Mouse (Mus musculus) intestine, embryonic 15.5 days (tissue): ENCODE data around the gene Josd1. TPM values are rescaled to one million over a fixed set of nuclear protein-coding genes. Genes with fewer than 3 reads are reported as not detected.

Experiments used
- ATAC-seq: fragments of 200-750 bp; cut with Nextera tagmentation; 2 replicates; pipeline ENCODE4 v1.8.0; 2017; ENCODE audit warnings: moderate TSS enrichment, moderate library complexity
- H3K27ac ChIP-seq: fragments of 300-500 bp; sonication (generic); 2 replicates; pipeline ENCODE4 v1.5.1; 2015; ENCODE audit warnings: mild to moderate bottlenecking, inconsistent platforms
- H3K27me3 ChIP-seq: fragments of 300-500 bp; sonication (generic); replicated peaks from 2 replicates; pipeline ENCODE4 v1.6.1; 2015; ENCODE audit warnings: inconsistent platforms
- H3K36me3 ChIP-seq: fragments of 300-500 bp; sonication (generic); 2 replicates; pipeline ENCODE4 v1.6.1; 2015; ENCODE audit warnings: inconsistent platforms
- H3K4me1 ChIP-seq: fragments of 300-500 bp; sonication (generic); replicated peaks from 2 replicates; pipeline ENCODE4 v1.6.1; 2015; ENCODE audit warnings: inconsistent platforms
- H3K4me2 ChIP-seq: fragments of 300-500 bp; sonication (generic); replicated peaks from 2 replicates; pipeline ENCODE4 v1.6.1; 2015; ENCODE audit warnings: mild to moderate bottlenecking, inconsistent platforms
- H3K4me3 ChIP-seq: fragments of 300-500 bp; sonication (generic); replicated peaks from 2 replicates; pipeline ENCODE4 v1.5.1; 2015; ENCODE audit warnings: inconsistent platforms
- H3K9ac ChIP-seq: fragments of 300-500 bp; sonication (generic); 2 replicates; pipeline ENCODE4 v1.6.1; 2015; ENCODE audit warnings: inconsistent platforms
- H3K9me3 ChIP-seq: fragments of 300-500 bp; sonication (generic); 2 replicates; pipeline ENCODE4 v1.6.1; 2016; ENCODE audit warnings: inconsistent platforms
- WGBS: fragments of 180-500 bp; shearing (Covaris S2); methylation state at CpG from one replicate; pipeline ENCODE4 v1.1.7; 2015; 5-methylcytosine and 5-hydroxymethylcytosine counted together
- polyA plus RNA-seq: library from polyadenylated mRNA; unstranded; fragments of >200 nt; fragmentation: Nextera tagmentation; extraction: Ambion mirVana; gene quantifications from 2 replicates; pipeline ENCODE4 v1.2.1, GENCODE M21; 2015

Josd1 gene
- polyA plus RNA-seq, 1 experiment from 2014 or later, result 19.4 TPM

GRCm38 (mm10) chr15:79716710-79717109 lies 29.0 kb upstream of the Josd1 start:
- H3K9ac ChIP-seq, result no peak overlapping the region
- no peaks in the 10 kb centered on the region for H3K27me3 ChIP-seq
- no peak overlapping the region for H3K4me2 ChIP-seq
- 93% methylated on average over 6 of the region's 6 CpGs for WGBS
- no peaks in the 10 kb centered on the region for H3K9me3 ChIP-seq
- H3K4me1 ChIP-seq, result no peaks in the 10 kb centered on the region
- no peak for ATAC-seq
- no peak overlapping the region for H3K27ac ChIP-seq
- H3K36me3 ChIP-seq, result peaks cover 48% of the 10 kb centered on the region
- H3K4me3 ChIP-seq, result no peak overlapping the region

- Histone ChIP-seq H3K4me3 (no peak overlapping the region), H3K9me3 (no peaks in the 10 kb centered on the region), H3K27ac (no peak overlapping the region), H3K27me3 (no peaks in the 10 kb centered on the region), H3K4me1 (no peaks in the 10 kb centered on the region), H3K36me3 (peaks cover 51% of the 10 kb centered on the region), H3K4me2 (no peak overlapping the region), H3K9ac (no peak overlapping the region)
- 88% methylated on average over 7 of the region's 7 CpGs for WGBS
- no peak for ATAC-seq
Measured at GRCm38 (mm10) chr15:79715646-79716045, 27.9 kb upstream of the Josd1 start.

- no peak overlapping the region for H3K27ac ChIP-seq
- no peak for ATAC-seq
- no peaks in the 10 kb centered on the region for H3K9me3 ChIP-seq
- H3K9ac ChIP-seq, result no peak overlapping the region
- H3K27me3 ChIP-seq, result no peaks in the 10 kb centered on the region
- no peak overlapping the region for H3K4me2 ChIP-seq
- H3K4me1 ChIP-seq, result no peaks in the 10 kb centered on the region
- H3K36me3 ChIP-seq, result peaks cover 47% of the 10 kb centered on the region
- no peak overlapping the region for H3K4me3 ChIP-seq
- 88% methylated on average over 5 of the region's 5 CpGs for WGBS
Measured at GRCm38 (mm10) chr15:79708229-79708822, 20.6 kb upstream of the Josd1 start.

GRCm38 (mm10) chr15:79706603-79707214 lies 19.0 kb upstream of the Josd1 start:
- no peak for ATAC-seq
- Histone ChIP-seq H3K9me3 (no peaks in the 10 kb centered on the region), H3K4me2 (no peak overlapping the region), H3K27ac (no peak overlapping the region), H3K36me3 (peaks cover 33% of the 10 kb centered on the region), H3K4me1 (no peaks in the 10 kb centered on the region), H3K27me3 (no peaks in the 10 kb centered on the region), H3K4me3 (no peak overlapping the region), H3K9ac (no peak overlapping the region)
- 90% methylated on average over 17 of the region's 17 CpGs for WGBS

- H3K9ac ChIP-seq, result no peak overlapping the region
- H3K27ac ChIP-seq, result no peak overlapping the region
- no peaks in the 10 kb centered on the region for H3K9me3 ChIP-seq
- no peaks in the 10 kb centered on the region; the same call in 1 of the 2 replicates for H3K36me3 ChIP-seq
- 70% methylated on average over 9 of the region's 9 CpGs for WGBS
- H3K4me3 ChIP-seq, result no peak overlapping the region
- 0 out of 2 replicates have a peak, but pooled peaks have one; percentile 41 for ATAC-seq
- no peak overlapping the region for H3K4me2 ChIP-seq
- no peaks in the 10 kb centered on the region for H3K27me3 ChIP-seq
- H3K4me1 ChIP-seq, result peaks cover 17% of the 10 kb centered on the region
Measured at GRCm38 (mm10) chr15:79697558-79698187, 10.0 kb upstream of the Josd1 start.

- Histone ChIP-seq H3K9me3 (no peaks in the 10 kb centered on the region), H3K9ac (no peak overlapping the region), H3K36me3 (no peaks in the 10 kb centered on the region; the same call in 1 of the 2 replicates), H3K4me3 (no peak overlapping the region), H3K27ac (no peak overlapping the region), H3K27me3 (no peaks in the 10 kb centered on the region), H3K4me1 (peaks cover 22% of the 10 kb centered on the region), H3K4me2 (no peak overlapping the region)
- WGBS, result 78% methylated on average over 6 of the region's 6 CpGs
- no peak for ATAC-seq
Measured at GRCm38 (mm10) chr15:79697011-79697410, 9.3 kb upstream of the Josd1 start.

- Histone ChIP-seq H3K9ac (no peak overlapping the region), H3K4me3 (no peak overlapping the region), H3K27ac (0 out of 2 replicates have a peak overlapping the region, but pooled peaks have one; percentile 9), H3K9me3 (no peaks in the 10 kb centered on the region), H3K36me3 (no peaks in the 10 kb centered on the region; the same call in 1 of the 2 replicates), H3K4me2 (no peak overlapping the region), H3K27me3 (no peaks in the 10 kb centered on the region), H3K4me1 (peaks cover 27% of the 10 kb centered on the region)
- no peak for ATAC-seq
- 95% methylated on average over 2 of the region's 2 CpGs for WGBS
Measured at GRCm38 (mm10) chr15:79696508-79696907, 8.8 kb upstream of the Josd1 start.

GRCm38 (mm10) chr15:79695516-79695915 lies 7.8 kb upstream of the Josd1 start:
- H3K9ac ChIP-seq, result no peak overlapping the region
- ATAC-seq, result no peak
- no peak overlapping the region for H3K4me3 ChIP-seq
- WGBS, result 40% methylated on average over 3 of the region's 3 CpGs
- no peak overlapping the region for H3K4me2 ChIP-seq
- peaks cover 27% of the 10 kb centered on the region for H3K4me1 ChIP-seq
- H3K36me3 ChIP-seq, result no peaks in the 10 kb centered on the region; the same call in 1 of the 2 replicates
- no peak overlapping the region for H3K27ac ChIP-seq
- H3K9me3 ChIP-seq, result no peaks in the 10 kb centered on the region
- no peaks in the 10 kb centered on the region for H3K27me3 ChIP-seq

GRCm38 (mm10) chr15:79694512-79694911 lies 6.8 kb upstream of the Josd1 start:
- Histone ChIP-seq H3K4me2 (no peak overlapping the region), H3K27ac (no peak overlapping the region), H3K9me3 (no peaks in the 10 kb centered on the region), H3K9ac (no peak overlapping the region), H3K27me3 (no peaks in the 10 kb centered on the region), H3K4me3 (no peak overlapping the region), H3K36me3 (no peaks in the 10 kb centered on the region; the same call in 1 of the 2 replicates), H3K4me1 (peaks cover 27% of the 10 kb centered on the region)
- 89% methylated on average over 4 of the region's 4 CpGs for WGBS
- ATAC-seq, result no peak

GRCm38 (mm10) chr15:79693740-79694139 lies 6.0 kb upstream of the Josd1 start:
- Histone ChIP-seq H3K4me3 (no peak overlapping the region), H3K4me2 (no peak overlapping the region), H3K27me3 (no peaks in the 10 kb centered on the region), H3K36me3 (no peaks in the 10 kb centered on the region), H3K4me1 (peaks cover 27% of the 10 kb centered on the region), H3K27ac (no peak overlapping the region), H3K9me3 (no peaks in the 10 kb centered on the region), H3K9ac (no peak overlapping the region)
- no peak for ATAC-seq
- 65% methylated on average over 11 of the region's 11 CpGs for WGBS

- no peak for ATAC-seq
- WGBS, result 67% methylated on average over 5 of the region's 5 CpGs
- H3K36me3 ChIP-seq, result no peaks in the 10 kb centered on the region
- H3K9ac ChIP-seq, result no peak overlapping the region
- H3K4me1 ChIP-seq, result peaks cover 28% of the 10 kb centered on the region
- H3K4me3 ChIP-seq, result no peak overlapping the region
- H3K9me3 ChIP-seq, result no peaks in the 10 kb centered on the region
- peak overlapping the region; percentile 94; the same call in 1 of the 2 replicates for H3K4me2 ChIP-seq
- no peak overlapping the region for H3K27ac ChIP-seq
- no peaks in the 10 kb centered on the region for H3K27me3 ChIP-seq
Measured at GRCm38 (mm10) chr15:79692334-79692733, 4.6 kb upstream of the Josd1 start.

GRCm38 (mm10) chr15:79691023-79691508 lies 3.3 kb upstream of the Josd1 start:
- Histone ChIP-seq H3K9me3 (no peaks in the 10 kb centered on the region), H3K4me1 (peaks cover 22% of the 10 kb centered on the region), H3K4me2 (peak overlapping the region; percentile 94), H3K27me3 (no peaks in the 10 kb centered on the region), H3K9ac (peak overlapping the region; percentile 92), H3K36me3 (no peaks in the 10 kb centered on the region), H3K27ac (peak overlapping the region; percentile 82), H3K4me3 (peak overlapping the region; percentile 92)
- peak; percentile 16 for ATAC-seq
- under 1% methylated on average over 49 of the region's 53 CpGs for WGBS
